Mouse (Mus musculus): ENCODE data around the gene Aff3. TPM values are rescaled to one million over a fixed set of nuclear protein-coding genes. Genes with fewer than 3 reads are reported as not detected.

Gene Aff3
- polyA plus RNA-seq, 1 experiment from 2014 or later: 13.8 TPM

GRCm38 (mm10) chr1:38532581-38532980 is 132.2 kb downstream of the Aff3 start:
- ATAC-seq (ENCODE audit: low read depth) (no peak), DNase-seq (ENCODE audit: low spot score) (no peak)
- Histone ChIP-seq H3K9me3 (ENCODE audit: control insufficient read depth, low read length) (no peaks in the 10 kb centered on the region), H3K27ac (replicated peaks; ENCODE audit: low read depth, low read length) (no peak overlapping the region), H3K36me3 (ENCODE audit: control insufficient read depth, insufficient read depth, low read length) (peaks cover 18% of the 10 kb centered on the region; the same call in 1 of the 2 replicates), H3K4me3 (ENCODE audit: low read depth, low read length) (no peak overlapping the region), H3K4me2 (ENCODE audit: low read depth, low read length) (no peak overlapping the region), H3K9ac (ENCODE audit: low read depth, low read length) (no peak overlapping the region), H3K4me1 (ENCODE audit: control insufficient read depth, insufficient read depth, low read length) (0 out of 2 replicates have a peak, but pooled peaks cover 8% of the 10 kb centered on the region), H3K27me3 (replicated peaks; ENCODE audit: control insufficient read depth, insufficient read depth, low read length) (no peaks in the 10 kb centered on the region)
- 89% methylated on average over 7 of the region's 7 CpGs for WGBS

GRCm38 (mm10) chr1:38528607-38529006 is 136.1 kb downstream of the Aff3 start:
- H3K27ac ChIP-seq (replicated peaks; ENCODE audit: low read depth, low read length): no peak overlapping the region
- no peak overlapping the region for H3K4me3 ChIP-seq (ENCODE audit: low read depth, low read length)
- H3K27me3 ChIP-seq (replicated peaks; ENCODE audit: control insufficient read depth, insufficient read depth, low read length): no peaks in the 10 kb centered on the region
- 0 out of 2 replicates have a peak, but pooled peaks cover 7% of the 10 kb centered on the region for H3K4me1 ChIP-seq (ENCODE audit: control insufficient read depth, insufficient read depth, low read length)
- ATAC-seq (ENCODE audit: low read depth) (peak; percentile 49; the same call in 1 of the 2 replicates), DNase-seq (ENCODE audit: low spot score) (no peak)
- 76% methylated on average over 5 of the region's 5 CpGs for WGBS
- no peak overlapping the region for H3K4me2 ChIP-seq (ENCODE audit: low read depth, low read length)
- H3K36me3 ChIP-seq (ENCODE audit: control insufficient read depth, insufficient read depth, low read length): peaks cover 22% of the 10 kb centered on the region
- H3K9ac ChIP-seq (ENCODE audit: low read depth, low read length): no peak overlapping the region
- H3K9me3 ChIP-seq (ENCODE audit: control insufficient read depth, low read length): no peaks in the 10 kb centered on the region

GRCm38 (mm10) chr1:38526568-38526967 is 138.2 kb downstream of the Aff3 start:
- no peak overlapping the region for H3K4me2 ChIP-seq (ENCODE audit: low read depth, low read length)
- DNase-seq (ENCODE audit: low spot score) (no peak), ATAC-seq (ENCODE audit: low read depth) (no peak)
- no peaks in the 10 kb centered on the region for H3K9me3 ChIP-seq (ENCODE audit: control insufficient read depth, low read length)
- no peak overlapping the region for H3K27ac ChIP-seq (replicated peaks; ENCODE audit: low read depth, low read length)
- H3K27me3 ChIP-seq (replicated peaks; ENCODE audit: control insufficient read depth, insufficient read depth, low read length): no peaks in the 10 kb centered on the region
- no peak overlapping the region for H3K4me3 ChIP-seq (ENCODE audit: low read depth, low read length)
- no peak overlapping the region for H3K9ac ChIP-seq (ENCODE audit: low read depth, low read length)
- WGBS: 72% methylated on average over 5 of the region's 5 CpGs
- H3K36me3 ChIP-seq (ENCODE audit: control insufficient read depth, insufficient read depth, low read length): peaks cover 28% of the 10 kb centered on the region
- H3K4me1 ChIP-seq (ENCODE audit: control insufficient read depth, insufficient read depth, low read length): 0 out of 2 replicates have a peak, but pooled peaks cover 7% of the 10 kb centered on the region

GRCm38 (mm10) chr1:38521651-38522050 is 143.1 kb downstream of the Aff3 start:
- DNase-seq (ENCODE audit: low spot score): no peak
- Histone ChIP-seq H3K36me3 (ENCODE audit: control insufficient read depth, insufficient read depth, low read length) (peaks cover 35% of the 10 kb centered on the region), H3K4me1 (ENCODE audit: control insufficient read depth, insufficient read depth, low read length) (no peaks in the 10 kb centered on the region), H3K4me3 (ENCODE audit: low read depth, low read length) (no peak overlapping the region), H3K9ac (ENCODE audit: low read depth, low read length) (no peak overlapping the region), H3K27ac (replicated peaks; ENCODE audit: low read depth, low read length) (no peak overlapping the region), H3K27me3 (replicated peaks; ENCODE audit: control insufficient read depth, insufficient read depth, low read length) (no peaks in the 10 kb centered on the region), H3K9me3 (ENCODE audit: control insufficient read depth, low read length) (0 out of 2 replicates have a peak, but pooled peaks cover 4% of the 10 kb centered on the region), H3K4me2 (ENCODE audit: low read depth, low read length) (no peak overlapping the region)
- WGBS: 93% methylated on average over 11 of the region's 11 CpGs
- ATAC-seq (ENCODE audit: low read depth): no peak

GRCm38 (mm10) chr1:38516225-38516624 is 148.5 kb downstream of the Aff3 start:
- Histone ChIP-seq H3K9ac (ENCODE audit: low read depth, low read length) (no peak overlapping the region), H3K27me3 (replicated peaks; ENCODE audit: control insufficient read depth, insufficient read depth, low read length) (no peaks in the 10 kb centered on the region), H3K4me1 (ENCODE audit: control insufficient read depth, insufficient read depth, low read length) (peaks cover 22% of the 10 kb centered on the region), H3K9me3 (ENCODE audit: control insufficient read depth, low read length) (0 out of 2 replicates have a peak, but pooled peaks cover 2% of the 10 kb centered on the region), H3K4me2 (ENCODE audit: low read depth, low read length) (no peak overlapping the region), H3K36me3 (ENCODE audit: control insufficient read depth, insufficient read depth, low read length) (peaks cover 4% of the 10 kb centered on the region), H3K27ac (replicated peaks; ENCODE audit: low read depth, low read length) (no peak overlapping the region), H3K4me3 (ENCODE audit: low read depth, low read length) (no peak overlapping the region)
- 20% methylated on average over 1 of the region's 1 CpGs for WGBS
- DNase-seq (ENCODE audit: low spot score) (no peak), ATAC-seq (ENCODE audit: low read depth) (no peak)

- peaks cover 25% of the 10 kb centered on the region for H3K4me1 ChIP-seq (ENCODE audit: control insufficient read depth, insufficient read depth, low read length)
Observed at GRCm38 (mm10) chr1:38514634-38515011, 150.1 kb downstream of the Aff3 start.

GRCm38 (mm10) chr1:38513970-38514633 is 150.7 kb downstream of the Aff3 start:
- DNase-seq (ENCODE audit: low spot score) (no peak), ATAC-seq (ENCODE audit: low read depth) (no peak)
- Histone ChIP-seq H3K9ac (ENCODE audit: low read depth, low read length) (no peak overlapping the region), H3K27me3 (replicated peaks; ENCODE audit: control insufficient read depth, insufficient read depth, low read length) (no peaks in the 10 kb centered on the region), H3K27ac (replicated peaks; ENCODE audit: low read depth, low read length) (no peak overlapping the region), H3K36me3 (ENCODE audit: control insufficient read depth, insufficient read depth, low read length) (no peaks in the 10 kb centered on the region), H3K4me3 (ENCODE audit: low read depth, low read length) (no peak overlapping the region), H3K4me2 (ENCODE audit: low read depth, low read length) (no peak overlapping the region), H3K9me3 (ENCODE audit: control insufficient read depth, low read length) (no peaks in the 10 kb centered on the region), H3K4me1 (ENCODE audit: control insufficient read depth, insufficient read depth, low read length) (peaks cover 28% of the 10 kb centered on the region)
- WGBS: 82% methylated on average over 12 of the region's 12 CpGs

More at GRCm38 (mm10) chr1:38514634-38515011, 150.1 kb downstream of the Aff3 start:
- Histone ChIP-seq H3K9ac (ENCODE audit: low read depth, low read length) (no peak overlapping the region), H3K4me2 (ENCODE audit: low read depth, low read length) (no peak overlapping the region), H3K36me3 (ENCODE audit: control insufficient read depth, insufficient read depth, low read length) (no peaks in the 10 kb centered on the region), H3K27ac (replicated peaks; ENCODE audit: low read depth, low read length) (no peak overlapping the region), H3K4me3 (ENCODE audit: low read depth, low read length) (no peak overlapping the region), H3K27me3 (replicated peaks; ENCODE audit: control insufficient read depth, insufficient read depth, low read length) (no peaks in the 10 kb centered on the region), H3K9me3 (ENCODE audit: control insufficient read depth, low read length) (no peaks in the 10 kb centered on the region)
- WGBS: 56% methylated on average over 4 of the region's 4 CpGs
- DNase-seq (ENCODE audit: low spot score) (no peak), ATAC-seq (ENCODE audit: low read depth) (no peak)

GRCm38 (mm10) chr1:38512258-38513081 is 152.3 kb downstream of the Aff3 start:
- Histone ChIP-seq H3K27ac (replicated peaks; ENCODE audit: low read depth, low read length) (peak overlapping the region; percentile 82), H3K4me1 (ENCODE audit: control insufficient read depth, insufficient read depth, low read length) (peaks cover 33% of the 10 kb centered on the region), H3K4me2 (ENCODE audit: low read depth, low read length) (peak overlapping the region; percentile 43), H3K36me3 (ENCODE audit: control insufficient read depth, insufficient read depth, low read length) (no peaks in the 10 kb centered on the region), H3K4me3 (ENCODE audit: low read depth, low read length) (no peak overlapping the region), H3K9ac (ENCODE audit: low read depth, low read length) (0 out of 2 replicates have a peak overlapping the region, but pooled peaks have one; percentile 21), H3K27me3 (replicated peaks; ENCODE audit: control insufficient read depth, insufficient read depth, low read length) (no peaks in the 10 kb centered on the region), H3K9me3 (ENCODE audit: control insufficient read depth, low read length) (no peaks in the 10 kb centered on the region)
- peak; percentile 37; the same call in 1 of the 2 replicates for ATAC-seq (ENCODE audit: low read depth)
- DNase-seq (ENCODE audit: low spot score): peak; percentile 82
- WGBS: 23% methylated on average over 15 of the region's 15 CpGs

All from embryonic facial prominence, embryonic 14.5 days (tissue).